In genomic region chr5:73230171-73230570, GRCm38 (mm10) we compare ENCODE assay signal across 19 mouse cellular contexts. TPM values are rescaled to one million over a fixed set of nuclear protein-coding genes. Genes with fewer than 3 reads are reported as not detected.
DNase-seq lines count a peak whose midpoint lies in the region; ATAC-seq and TF ChIP-seq lines count a peak whose summit lies in the region.
"Had no signal": no experiment of that assay in that cellular context is flagged by ENCODE, and none has a peak within 500 bp of the region (broad histone marks: within the 10 kb centered on the region; RNA-seq: fewer than 3 reads in every experiment).

No protein-coding gene starts in this region.

- ATAC-seq in forebrain, embryonic 14.5 days = no peak
- no peak for ATAC-seq in forebrain, embryonic 12.5 days (ENCODE audit: low FRiP score)
- ATAC-seq in heart, embryonic 16.5 days (replicated peaks; ENCODE audit: extremely low read depth, insufficient read depth, low FRiP score) = no peak
- no peak for ATAC-seq in kidney, postnatal 0 days (replicated peaks; ENCODE audit: low FRiP score, low read depth)
- ATAC-seq: forebrain, embryonic 13.5 days; lung, postnatal 0 days; midbrain, embryonic 13.5 days had no signal

- no peaks in the 10 kb centered on the region for H3K36me3 ChIP-seq in forebrain, embryonic 14.5 days (ENCODE audit: control insufficient read depth, insufficient read depth, low read length)
- no peaks in the 10 kb centered on the region for H3K36me3 ChIP-seq in forebrain, embryonic 12.5 days (replicated peaks)
- no peaks in the 10 kb centered on the region for H3K36me3 ChIP-seq in heart, embryonic 16.5 days (ENCODE audit: control insufficient read depth, insufficient read depth)
- H3K36me3 ChIP-seq in kidney, postnatal 0 days (ENCODE audit: insufficient read depth, low read length) = no peaks in the 10 kb centered on the region
- H3K36me3 ChIP-seq: hindbrain, embryonic 15.5 days; midbrain, embryonic 13.5 days; neural tube, embryonic 12.5 days had no signal

- H3K4me3 ChIP-seq in forebrain, embryonic 14.5 days (ENCODE audit: low read depth, low read length) = no peak overlapping the region
- H3K4me3 ChIP-seq in forebrain, embryonic 12.5 days (replicated peaks) = no peak overlapping the region
- H3K4me3 ChIP-seq in heart, embryonic 16.5 days (ENCODE audit: low read length) = no peak overlapping the region
- H3K4me3 ChIP-seq in kidney, postnatal 0 days (replicated peaks; ENCODE audit: low read depth, low read length) = no peak overlapping the region
- H3K4me3 ChIP-seq: forebrain, embryonic 13.5 days; hindbrain, embryonic 15.5 days; midbrain, embryonic 13.5 days; neural tube, embryonic 12.5 days had no signal

- H3K9ac ChIP-seq in forebrain, embryonic 14.5 days (ENCODE audit: low read length) = no peak overlapping the region
- H3K9ac ChIP-seq in forebrain, embryonic 12.5 days = no peak overlapping the region
- H3K9ac ChIP-seq in heart, embryonic 16.5 days (ENCODE audit: low read length) = no peak overlapping the region
- H3K9ac ChIP-seq in kidney, postnatal 0 days (ENCODE audit: low read depth, low read length) = no peak overlapping the region
- H3K9ac ChIP-seq: forebrain, embryonic 13.5 days; hindbrain, embryonic 15.5 days; midbrain, embryonic 13.5 days; neural tube, embryonic 12.5 days had no signal

- no peak for DNase-seq in forebrain, embryonic 14.5 days (ENCODE audit: low spot score)
- no peak for DNase-seq in heart, postnatal 14 days
- no peak for DNase-seq in kidney, postnatal 0 days (ENCODE audit: low spot score)
- no peak for DNase-seq in kidney, postnatal 4 days
- peak; percentile 37 for DNase-seq in adipocyte (ENCODE audit: low spot score)
- DNase-seq in urinary bladder, postnatal 36 days (ENCODE audit: low spot score in 2 of 2) = no peak
- DNase-seq: adrenal gland, postnatal 14 days; cerebellum, adult 11 months; cerebellum, postnatal 36 days; gastrocnemius, postnatal 14 days; kidney, adult 18-20 months had no signal

- TF ChIP-seq CTCF in kidney, postnatal 0 days (IDR thresholded peaks at IDR 0.05; ENCODE audit: low read depth) = no peak

- H3K4me1 ChIP-seq in forebrain, embryonic 14.5 days (ENCODE audit: control insufficient read depth, insufficient read depth, low read length) = peaks cover 22% of the 10 kb centered on the region; the same call in 1 of the 2 replicates
- H3K4me1 ChIP-seq in forebrain, embryonic 12.5 days = peaks cover 45% of the 10 kb centered on the region
- H3K4me1 ChIP-seq in heart, embryonic 16.5 days (ENCODE audit: control insufficient read depth, insufficient read depth, low read length) = peaks cover 72% of the 10 kb centered on the region
- H3K4me1 ChIP-seq in kidney, postnatal 0 days (replicated peaks; ENCODE audit: insufficient read depth, low read length) = peaks cover 13% of the 10 kb centered on the region

- no peak overlapping the region for H3K4me2 ChIP-seq in forebrain, embryonic 14.5 days (ENCODE audit: low read length)
- H3K4me2 ChIP-seq in forebrain, embryonic 12.5 days = no peak overlapping the region
- no peak overlapping the region for H3K4me2 ChIP-seq in heart, embryonic 16.5 days (ENCODE audit: low read depth, low read length)
- no peak overlapping the region for H3K4me2 ChIP-seq in kidney, postnatal 0 days (ENCODE audit: low read length)
- H3K4me2 ChIP-seq: forebrain, embryonic 13.5 days; hindbrain, embryonic 15.5 days; midbrain, embryonic 13.5 days; neural tube, embryonic 12.5 days had no signal

- intact Hi-C loops in heart, postnatal 14 days (cut with DNase I) = no loop called here

- 0 out of 2 replicates have a peak overlapping the region, but pooled peaks have one; percentile 10 for H3K27ac ChIP-seq in forebrain, embryonic 14.5 days (ENCODE audit: low read depth, low read length)
- no peak overlapping the region for H3K27ac ChIP-seq in forebrain, embryonic 12.5 days
- peak overlapping the region; percentile 30 for H3K27ac ChIP-seq in heart, embryonic 16.5 days (ENCODE audit: low read length)
- H3K27ac ChIP-seq in kidney, postnatal 0 days = peak overlapping the region; percentile 75
- H3K27ac ChIP-seq: forebrain, embryonic 13.5 days; hindbrain, embryonic 15.5 days; midbrain, embryonic 13.5 days; neural tube, embryonic 12.5 days; stomach, postnatal 0 days had no signal

- no peaks in the 10 kb centered on the region for H3K27me3 ChIP-seq in forebrain, embryonic 14.5 days (replicated peaks; ENCODE audit: control insufficient read depth, insufficient read depth, low read length)
- no peaks in the 10 kb centered on the region for H3K27me3 ChIP-seq in forebrain, embryonic 12.5 days
- no peaks in the 10 kb centered on the region for H3K27me3 ChIP-seq in heart, embryonic 16.5 days (ENCODE audit: control insufficient read depth, insufficient read depth, low read length)
- H3K27me3 ChIP-seq in kidney, postnatal 0 days (ENCODE audit: insufficient read depth, low read length) = no peaks in the 10 kb centered on the region
- H3K27me3 ChIP-seq: forebrain, embryonic 13.5 days; hindbrain, embryonic 15.5 days; midbrain, embryonic 13.5 days; neural tube, embryonic 12.5 days had no signal

- H3K9me3 ChIP-seq in forebrain, embryonic 14.5 days (replicated peaks; ENCODE audit: control insufficient read depth, low read length) = no peaks in the 10 kb centered on the region
- no peaks in the 10 kb centered on the region for H3K9me3 ChIP-seq in forebrain, embryonic 12.5 days
- H3K9me3 ChIP-seq in heart, embryonic 16.5 days (replicated peaks; ENCODE audit: control insufficient read depth, low read length) = no peaks in the 10 kb centered on the region
- H3K9me3 ChIP-seq in kidney, postnatal 0 days (replicated peaks; ENCODE audit: low read length) = no peaks in the 10 kb centered on the region
- H3K9me3 ChIP-seq: forebrain, embryonic 13.5 days; hindbrain, embryonic 15.5 days; midbrain, embryonic 13.5 days; neural tube, embryonic 12.5 days had no signal

- WGBS in forebrain, embryonic 14.5 days = 48% methylated on average over 4 of the region's 4 CpGs
- 52% methylated on average over 4 of the region's 4 CpGs for WGBS in forebrain, embryonic 12.5 days
- WGBS in heart, embryonic 16.5 days = 62% methylated on average over 4 of the region's 4 CpGs
- WGBS in kidney, postnatal 0 days = 64% methylated on average over 4 of the region's 4 CpGs

RNA-seq across cellular contexts. Expression of gene Fryl, which starts 26.2 kb away (rescaled TPM):
- polyA plus RNA-seq in forebrain, embryonic 14.5 days (2014; fragmentation: Nextera tagmentation; extraction: Ambion mirVana) = 32.4 and 35.6 TPM in 2 replicates
- polyA plus RNA-seq in forebrain, embryonic 12.5 days (2016; fragmentation: Nextera tagmentation; extraction: Ambion mirVana) = 49.7 and 53.4 TPM in 2 replicates
- 25.5 and 26.4 TPM in 2 replicates for polyA plus RNA-seq in heart, embryonic 16.5 days (2015; fragmentation: Nextera tagmentation; extraction: Ambion mirVana)
- 10 to 100 TPM; 45.9 to 50.9 TPM for total RNA-seq in heart, postnatal 14 days (2021)
- 20.6 and 22.6 TPM in 2 replicates for polyA plus RNA-seq in kidney, postnatal 0 days (2015; fragmentation: Nextera tagmentation; extraction: Ambion mirVana)
